Mouse (Mus musculus) retina, postnatal 1 day (tissue): ENCODE results near the gene Slc2a1.

Experiments used
- DNase-seq: peaks from one replicate; pipeline ENCODE4 v3.0.0-alpha.2; 2012

The Slc2a1 gene

GRCm38 (mm10) chr4:119108495-119109408 lies at the start of gene Slc2a1:
Gene Slc2a1 (plus strand): TSS chr4:119108711.
- DNase-seq = peak; percentile 99

DNA sequence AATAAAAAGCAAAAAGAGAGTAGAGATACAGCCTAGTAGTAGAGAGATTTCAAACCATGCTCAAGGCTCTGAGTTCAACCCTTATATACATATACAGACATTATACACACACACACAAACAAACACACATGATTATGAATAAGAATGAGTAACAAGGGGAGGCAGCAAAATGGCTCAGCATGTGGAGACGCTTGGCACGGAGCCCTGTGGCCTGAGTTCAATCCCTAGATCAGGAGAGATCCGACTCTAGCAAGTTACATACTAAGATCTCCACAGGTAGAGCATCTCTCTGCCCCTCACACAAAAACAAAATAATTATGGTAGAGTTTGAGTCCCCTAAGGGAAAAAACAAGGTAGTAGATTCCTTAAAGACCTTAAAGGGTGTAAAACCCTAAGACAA lies 41.7 kb upstream of the Slc2a1 start:
- DNase-seq = no peak

DNA sequence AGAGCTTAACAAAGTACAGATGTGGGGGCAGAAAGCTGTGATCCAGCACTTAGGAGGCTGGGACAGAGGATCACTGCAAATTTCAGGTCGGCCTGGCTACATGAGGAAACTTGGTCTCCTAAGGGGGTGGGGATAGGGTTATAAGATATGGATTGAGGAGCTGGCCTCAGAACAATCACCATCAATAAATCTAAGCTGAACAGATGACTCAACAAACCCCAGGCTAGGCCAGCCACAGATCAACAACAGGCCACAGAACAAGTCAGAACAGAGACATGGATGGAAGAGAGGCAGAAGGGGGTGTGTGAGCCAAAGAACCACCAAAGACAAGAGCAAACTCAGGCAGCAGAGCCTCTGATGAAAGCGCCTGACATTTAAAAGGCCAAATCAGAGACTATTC lies 41.3 kb upstream of the Slc2a1 start:
- DNase-seq = no peak

- DNase-seq = peak; percentile 84
Measured at GRCm38 (mm10) chr4:119068918-119069317, 39.6 kb upstream of the Slc2a1 start.

GRCm38 (mm10) chr4:119070181-119070580 lies 38.3 kb upstream of the Slc2a1 start:
- DNase-seq = no peak

GRCm38 (mm10) chr4:119070959-119071647 lies 37.4 kb upstream of the Slc2a1 start:
- no peak for DNase-seq

DNA sequence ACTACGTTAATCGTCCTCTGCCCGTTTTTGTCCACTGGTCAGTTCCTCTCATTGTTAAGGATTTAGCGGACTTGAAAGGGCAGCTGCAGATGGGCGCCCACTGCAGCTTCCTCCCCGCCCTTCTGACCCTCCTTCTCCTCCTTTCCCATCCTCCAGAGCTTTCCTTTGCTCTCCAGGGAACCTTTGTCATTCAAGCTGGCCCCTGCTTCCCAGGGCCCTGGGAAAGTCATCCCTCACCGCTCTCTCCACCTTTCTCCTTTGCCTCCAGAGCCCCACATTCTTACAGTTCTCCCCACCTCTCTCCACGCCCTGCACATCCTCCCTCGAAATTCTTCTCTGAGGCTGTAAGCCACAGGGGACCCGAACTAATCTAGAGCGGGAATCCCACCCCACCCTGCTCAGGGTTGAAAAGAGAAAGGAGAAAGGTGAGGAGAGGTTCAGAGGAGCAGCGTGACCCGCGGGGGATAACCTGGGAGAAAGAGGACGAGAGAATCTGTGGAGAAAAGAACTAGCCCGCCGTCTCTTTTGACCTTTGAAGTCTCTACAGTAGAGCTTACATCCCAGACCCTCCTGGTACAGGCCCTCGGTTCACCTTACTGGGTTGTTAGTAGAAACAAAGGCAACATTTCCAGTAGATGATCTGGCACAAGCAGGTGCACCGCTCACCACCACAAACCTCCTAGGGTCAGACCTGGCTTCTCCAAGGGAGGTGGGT lies 36.7 kb upstream of the Slc2a1 start:
- peak; percentile 95 for DNase-seq

- DNase-seq = peak; percentile 52
Measured at GRCm38 (mm10) chr4:119072363-119072940, 36.1 kb upstream of the Slc2a1 start.

DNA sequence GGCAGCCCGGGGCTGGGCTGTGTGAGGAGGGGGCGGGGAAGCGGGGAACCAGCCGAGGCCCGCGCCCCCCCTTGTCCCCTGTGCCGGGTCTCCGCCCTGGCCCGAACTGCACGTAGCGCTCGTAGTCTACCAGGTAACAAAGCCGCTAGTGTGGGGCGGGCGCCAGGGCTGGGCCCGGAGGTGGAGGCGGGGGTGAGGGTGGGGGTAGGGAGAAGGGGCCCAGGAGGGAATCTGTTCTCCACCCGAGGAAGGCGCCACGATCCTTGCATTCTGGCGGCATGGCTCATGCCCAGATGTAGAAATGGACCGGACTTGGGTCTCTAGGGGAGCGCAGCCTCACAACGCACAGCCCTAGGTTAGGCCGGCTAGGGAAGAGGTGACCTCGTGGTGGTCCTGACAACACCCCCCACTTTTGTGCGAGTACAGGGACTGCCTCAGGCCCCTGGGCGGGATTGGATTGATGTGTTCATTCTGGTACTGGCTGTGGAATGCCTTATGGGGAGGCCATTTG lies 35.5 kb upstream of the Slc2a1 start:
- DNase-seq = peak; percentile 69

DNA sequence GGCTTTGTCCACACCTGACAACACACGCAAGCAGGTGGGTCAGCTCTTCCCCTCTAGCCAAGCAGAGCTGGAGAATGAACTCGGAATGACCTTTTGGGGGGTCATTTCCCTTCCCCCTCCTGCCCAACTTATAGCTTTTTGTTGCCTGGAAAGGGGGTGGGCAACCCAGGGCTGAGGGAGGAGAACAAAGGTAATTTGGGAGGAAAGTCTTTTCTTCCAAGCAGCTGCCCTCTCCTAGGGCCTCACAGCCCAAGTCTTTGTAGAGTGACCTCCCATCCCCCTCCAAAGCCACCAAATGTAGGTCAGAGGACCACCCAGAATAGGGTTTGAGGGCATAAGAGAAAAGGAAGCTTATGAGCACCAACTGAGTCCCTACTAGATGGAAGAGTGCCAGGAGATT lies 34.9 kb upstream of the Slc2a1 start:
- peak; percentile 90 for DNase-seq

DNA sequence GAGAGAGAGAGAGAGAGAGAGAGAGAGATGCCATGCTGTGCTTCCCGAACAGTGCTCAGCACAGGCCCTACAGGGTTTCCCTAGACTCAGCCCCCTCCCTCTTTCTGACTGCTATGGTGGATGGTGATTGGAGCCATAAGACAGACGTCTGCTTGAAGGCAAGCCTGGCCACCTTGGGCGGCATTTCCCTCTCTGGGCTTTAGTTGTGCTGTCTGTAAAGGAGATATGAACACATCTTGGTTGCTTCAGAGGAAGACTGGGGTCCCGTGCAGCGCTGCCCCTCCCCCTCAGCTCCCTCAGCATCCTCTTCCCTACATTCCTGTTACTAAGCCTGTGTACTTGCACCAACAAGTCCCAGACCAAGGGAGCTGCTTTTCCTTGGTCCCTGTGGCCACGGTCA lies 33.9 kb upstream of the Slc2a1 start:
- peak; percentile 50 for DNase-seq

- DNase-seq = no peak
Measured at GRCm38 (mm10) chr4:119075273-119075672, 33.2 kb upstream of the Slc2a1 start.

GRCm38 (mm10) chr4:119076336-119076735 lies 32.2 kb upstream of the Slc2a1 start:
- DNase-seq = no peak

- DNase-seq = peak; percentile 52
Measured at GRCm38 (mm10) chr4:119077084-119077682, 31.3 kb upstream of the Slc2a1 start.

DNA sequence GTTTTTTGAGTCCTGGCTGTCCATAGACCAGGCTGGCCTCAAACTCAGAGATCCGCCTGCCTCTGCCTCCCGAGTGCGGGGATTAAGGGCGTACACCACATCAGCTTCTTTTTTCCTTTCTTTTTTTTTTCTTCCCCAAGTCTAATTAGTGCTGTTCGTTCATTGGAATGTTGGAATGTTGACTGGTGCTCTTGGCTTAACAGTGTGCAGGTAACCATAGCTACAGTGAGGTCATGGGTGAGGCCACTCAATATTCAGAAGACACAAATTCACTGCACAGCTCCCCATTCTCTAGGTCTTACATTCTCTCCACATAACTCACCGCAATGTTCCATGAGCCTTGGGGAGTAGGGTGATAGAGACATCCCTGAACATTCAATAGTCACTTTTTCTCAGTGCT lies 28.6 kb upstream of the Slc2a1 start:
- DNase-seq = no peak

DNA sequence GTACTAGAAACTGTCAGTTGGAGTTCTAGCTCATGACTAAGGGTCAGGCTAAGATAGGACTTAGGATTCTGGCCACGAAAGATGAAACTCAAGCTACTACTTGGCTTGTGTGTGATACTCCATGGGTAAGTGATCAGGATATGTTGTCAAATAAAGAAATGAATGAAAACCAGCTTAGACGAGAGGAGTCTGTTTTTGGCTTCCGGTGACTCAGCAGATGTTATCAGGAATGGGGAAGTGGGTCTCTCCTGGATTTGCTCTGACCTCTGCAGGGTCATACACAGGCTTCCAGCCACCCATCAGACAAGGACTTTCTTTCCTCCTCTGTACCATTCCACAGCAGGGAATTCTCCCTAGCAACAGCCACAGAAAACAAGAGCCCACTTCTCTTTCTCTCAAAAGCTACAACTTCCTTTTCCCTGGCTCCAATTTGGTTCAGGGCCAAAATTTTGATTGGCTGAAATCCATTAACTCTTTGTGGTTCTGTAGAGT lies 25.7 kb upstream of the Slc2a1 start:
- peak; percentile 65 for DNase-seq

DNA sequence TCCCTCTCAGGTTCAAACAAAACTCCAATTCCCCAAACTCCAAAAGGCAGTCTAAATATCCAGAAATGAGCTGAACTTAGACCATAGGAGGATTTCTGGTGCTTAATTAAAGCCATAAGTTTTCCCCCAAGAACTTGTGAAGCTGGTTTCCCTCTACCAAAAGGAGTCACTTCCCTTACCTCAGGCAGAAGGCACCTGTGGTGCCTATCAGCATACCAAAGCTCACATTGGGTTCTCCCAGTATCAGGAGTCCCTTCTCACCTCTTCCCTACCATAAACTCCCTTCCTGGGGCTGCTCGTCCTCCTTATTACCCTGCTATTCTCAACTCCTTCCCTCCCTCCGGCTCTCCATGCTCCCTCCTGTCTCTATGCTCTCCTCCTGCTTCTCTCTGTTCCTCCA lies 20.1 kb upstream of the Slc2a1 start:
- DNase-seq = no peak

DNA sequence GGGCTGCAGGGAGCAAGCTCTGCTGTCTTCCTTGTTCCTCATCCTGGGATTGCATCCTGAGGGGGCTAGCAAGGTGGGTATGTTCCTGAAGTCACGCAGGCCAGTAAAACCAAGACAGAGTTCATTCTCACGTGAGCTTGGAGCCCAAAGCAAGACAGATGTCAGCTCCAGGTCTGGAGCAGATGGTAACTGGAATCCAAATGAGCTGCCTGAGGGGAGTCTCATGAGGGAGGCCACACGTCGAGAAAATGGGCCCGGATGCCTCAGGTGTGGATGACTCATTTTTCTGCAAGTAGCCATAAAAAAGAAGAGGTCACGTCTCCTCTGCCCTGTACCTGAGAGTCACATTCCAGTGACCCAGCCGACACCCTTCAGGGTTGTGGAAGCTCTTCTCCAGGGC lies 14.6 kb upstream of the Slc2a1 start:
- DNase-seq = no peak

- no peak for DNase-seq
Measured at GRCm38 (mm10) chr4:119094987-119095386, 13.5 kb upstream of the Slc2a1 start.

DNA sequence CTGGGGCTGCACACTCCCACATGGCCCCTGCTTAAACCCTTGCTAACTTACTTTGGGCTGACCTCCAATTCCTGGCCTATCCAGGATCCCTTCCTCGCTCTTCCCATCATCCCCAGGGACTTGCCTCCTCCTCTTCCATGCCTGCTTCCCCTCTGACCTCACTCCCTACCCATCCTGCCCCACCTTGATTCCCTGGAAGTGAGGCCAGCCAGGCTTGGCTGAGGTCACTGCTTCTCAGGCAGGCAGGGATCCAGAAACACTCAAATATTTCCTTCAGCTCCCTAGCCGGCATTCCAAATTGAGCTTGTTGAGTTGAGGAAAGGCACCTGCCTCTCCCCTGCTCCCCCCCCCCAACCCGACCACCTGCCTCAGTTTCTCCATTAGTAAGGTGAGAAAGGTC lies 12.1 kb upstream of the Slc2a1 start:
- DNase-seq = no peak

DNA sequence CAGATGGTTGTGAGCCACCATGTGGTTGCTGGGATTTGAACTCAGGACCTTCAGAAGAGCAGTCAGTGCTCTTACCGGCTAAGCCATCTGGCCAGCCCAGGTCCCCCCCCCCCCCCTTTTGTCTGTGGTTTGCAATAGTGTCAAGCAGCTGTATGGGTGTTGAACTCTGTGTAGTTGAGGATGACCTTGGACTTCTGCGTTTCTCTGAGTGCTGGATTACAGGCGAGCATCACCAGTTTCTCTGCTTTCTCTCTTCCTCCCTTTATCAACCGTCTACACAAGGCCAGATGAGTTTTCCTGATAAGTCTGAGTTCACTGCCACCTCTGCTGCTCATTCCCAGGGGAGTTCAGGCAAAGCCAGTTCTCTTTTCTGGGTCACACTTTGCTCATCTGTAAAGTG lies 11.1 kb upstream of the Slc2a1 start:
- DNase-seq = no peak
